Mouse (Mus musculus) embryonic fibroblast, embryonic 13.5 days (primary cell): ENCODE data around the gene Gfra1.

ENCODE experiments used
- CTCF ChIP-seq: IDR thresholded peaks from 2 replicates; pipeline ENCODE4 v1.5.1; 2011; ENCODE audit warnings: mild to moderate bottlenecking, control low read depth, low read length, moderate library complexity, borderline replicate concordance; ENCODE audit not compliant: insufficient read depth
- POLR2A ChIP-seq: IDR thresholded peaks from 2 replicates; pipeline ENCODE4 v1.6.1; 2011; ENCODE audit warnings: low read depth, mild to moderate bottlenecking, control low read depth, low read length, moderate library complexity

GRCm38 (mm10) chr19:58206496-58207044, 249.1 kb downstream of the Gfra1 start:
- no peak for TF ChIP-seq POLR2A
- no peak for TF ChIP-seq CTCF
